Mouse (Mus musculus) lung, adult 2 months (tissue): ENCODE measurements around the gene Nlk.

Source experiments
- CTCF ChIP-seq: fragments of 200-500 bp; IDR thresholded peaks from 2 replicates; pipeline ENCODE4 v1.5.1; 2011; ENCODE audit warnings: mild to moderate bottlenecking, low read length, control low read depth; ENCODE audit not compliant: insufficient read depth
- POLR2A ChIP-seq: fragments of 200-500 bp; IDR thresholded peaks from 2 replicates; pipeline ENCODE4 v1.6.1; 2011; ENCODE audit warnings: low read depth, mild to moderate bottlenecking, control low read depth, low read length, borderline replicate concordance; ENCODE audit errors: extremely low read depth

DNA sequence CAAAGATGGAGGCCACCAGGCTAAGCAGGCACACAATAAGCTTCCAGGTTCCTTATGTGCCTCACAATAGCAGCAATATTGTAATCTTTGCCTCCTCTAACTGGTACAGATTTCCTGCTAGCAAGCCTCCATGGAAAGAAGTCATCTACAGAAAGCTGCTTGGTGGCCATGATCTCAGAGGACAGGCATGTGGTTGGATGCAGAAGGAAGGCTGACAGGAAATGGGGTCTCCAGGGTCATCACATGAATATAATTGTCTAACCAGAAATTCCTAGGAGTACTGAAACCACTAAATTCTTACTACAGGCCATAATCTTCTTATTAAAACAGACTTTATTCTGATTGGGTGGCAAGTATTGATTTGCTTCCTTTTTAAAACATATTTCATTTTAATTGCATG lies 8.9 kb upstream of the Nlk start:
- TF ChIP-seq CTCF = no peak
- TF ChIP-seq POLR2A = no peak
